Mouse (Mus musculus): ENCODE measurements around the gene Espnl. TPM values are rescaled to one million over a fixed set of nuclear protein-coding genes. Genes with fewer than 3 reads are reported as not detected.

The Espnl gene
- total and polyA plus RNA-seq, 3 experiments: 7.0 to 11.2 (median 9.8) TPM

DNA sequence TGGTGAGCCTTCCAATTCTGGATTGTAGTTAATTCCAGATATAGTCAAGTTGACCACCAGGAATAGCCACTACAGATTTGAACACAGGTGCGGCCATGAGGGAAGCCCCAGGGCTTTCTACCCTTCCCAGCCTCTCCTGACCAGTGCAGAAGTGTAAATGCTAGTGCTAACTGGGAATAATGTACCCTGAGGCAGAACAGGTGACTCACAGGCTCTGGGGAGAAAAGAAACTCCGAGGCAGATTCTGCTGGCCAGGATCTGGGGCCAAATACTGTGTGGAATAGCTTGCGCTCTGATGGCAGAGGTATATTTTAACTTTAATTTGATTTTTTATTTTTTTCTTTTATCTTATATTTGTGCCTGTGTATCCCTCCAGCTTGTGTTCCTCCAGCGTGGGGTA lies 17.3 kb upstream of the Espnl start:
- dilution Hi-C loops (cut with MboI; ENCODE audit: extremely low pct_ligation_motif_present, extremely low pct_unique_long_range_greater_than_20kb, low sequenced_read_pairs) (no loop called here), in situ Hi-C loops (cut with MboI; ENCODE audit: low pct_ligation_motif_present, low pct_unique_long_range_greater_than_20kb, low sequenced_read_pairs) (no loop called here)
- 0 out of 2 replicates have a peak, but pooled peaks cover 5% of the 10 kb centered on the region for H3K79me2 ChIP-seq (replicated peaks; ENCODE audit: control insufficient read depth, extremely low read depth, insufficient read depth, poor library complexity, severe bottlenecking)
- no peak for TF ChIP-seq SIN3A (IDR thresholded peaks at IDR 0.05; ENCODE audit: low read length)
- H3K36me3 ChIP-seq (replicated peaks in 1 of 2; ENCODE audit: control insufficient read depth in 1 of 2, insufficient read depth in 1 of 2, low read length in 1 of 2): peaks cover 69 to 85% of the 10 kb centered on the region in 2 experiments
- no peak overlapping the region for H3K9ac ChIP-seq (ENCODE audit: insufficient read depth, low read depth)
- no peak overlapping the region for H3K4me2 ChIP-seq (ENCODE audit: insufficient read depth, low read depth, poor library complexity, severe bottlenecking)
- no peaks in the 10 kb centered on the region for H3K9me3 ChIP-seq (replicated peaks; ENCODE audit: low read length)
- no peak for DNase-seq (ENCODE audit: extremely low read depth)
- no peak overlapping the region for H3K27ac ChIP-seq (ENCODE audit: insufficient read depth, low read depth)
- H3K4me1 ChIP-seq (ENCODE audit: control insufficient read depth in 1 of 2, insufficient read depth in 2 of 2): peaks cover 5 to 28% of the 10 kb centered on the region in 2 experiments
- H3K4me3 ChIP-seq (replicated peaks in 1 of 3; ENCODE audit: low read depth in 2 of 3, low read length in 2 of 3, poor library complexity in 1 of 3): no peak overlapping the region
- H3K27me3 ChIP-seq (replicated peaks): no peaks in the 10 kb centered on the region

DNA sequence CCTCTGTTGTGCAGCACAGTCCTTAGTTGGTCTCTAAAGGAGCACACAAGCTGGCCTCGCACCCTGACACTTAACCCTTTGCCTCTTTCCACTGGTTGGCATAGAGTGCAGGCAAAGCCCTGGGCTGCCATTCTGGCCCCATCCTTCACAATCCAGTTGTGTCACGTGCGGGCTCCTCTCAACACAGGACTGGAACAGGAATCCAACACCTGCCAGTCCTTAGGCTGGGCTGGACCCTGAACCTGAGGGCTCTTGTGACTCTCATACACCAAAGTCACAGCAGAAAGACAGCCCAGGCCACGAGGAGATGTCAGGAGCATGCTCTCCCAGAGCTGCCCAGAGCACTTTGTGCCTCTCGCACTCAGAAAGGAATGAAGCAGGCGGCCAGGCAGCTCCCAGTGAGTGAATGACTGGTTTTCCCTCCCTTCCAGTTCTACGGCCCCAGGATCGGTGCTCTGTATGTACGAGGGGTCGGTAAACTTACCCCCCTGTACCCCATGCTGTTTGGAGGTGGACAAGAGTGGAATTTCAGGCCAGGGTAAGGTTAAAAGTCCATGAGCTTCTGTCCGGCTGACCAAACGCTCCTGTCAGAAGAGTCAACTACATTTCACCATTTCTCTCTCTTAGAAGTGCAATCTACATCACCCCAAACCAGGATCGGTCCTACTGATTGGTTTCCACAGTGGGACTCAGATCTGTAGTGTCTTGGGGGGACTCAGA lies 12.3 kb upstream of the Espnl start:
- H3K9me3 ChIP-seq (replicated peaks; ENCODE audit: low read length): no peaks in the 10 kb centered on the region
- in situ Hi-C loops (cut with MboI; ENCODE audit: low pct_ligation_motif_present, low pct_unique_long_range_greater_than_20kb, low sequenced_read_pairs) (no loop called here), dilution Hi-C loops (cut with MboI; ENCODE audit: extremely low pct_ligation_motif_present, extremely low pct_unique_long_range_greater_than_20kb, low sequenced_read_pairs) (no loop called here)
- H3K36me3 ChIP-seq (replicated peaks in 1 of 2; ENCODE audit: control insufficient read depth in 1 of 2, insufficient read depth in 1 of 2, low read length in 1 of 2): peaks cover 60 to 92% of the 10 kb centered on the region in 2 experiments
- no peak for TF ChIP-seq SIN3A (IDR thresholded peaks at IDR 0.05; ENCODE audit: low read length)
- TF ChIP-seq E2F4 (IDR thresholded peaks at IDR 0.05; ENCODE audit: insufficient replicate concordance, low read depth, low read length): no peak
- TF ChIP-seq TCF12 (IDR thresholded peaks at IDR 0.05; ENCODE audit: low read depth, low read length): no peak
- H3K4me3 ChIP-seq (replicated peaks in 1 of 3; ENCODE audit: low read depth in 2 of 3, low read length in 2 of 3, poor library complexity in 1 of 3): no peak overlapping the region
- H3K27ac ChIP-seq (ENCODE audit: insufficient read depth, low read depth): no peak overlapping the region
- DNase-seq (ENCODE audit: extremely low read depth): no peak
- H3K9ac ChIP-seq (ENCODE audit: insufficient read depth, low read depth): no peak overlapping the region
- no peak overlapping the region for H3K4me2 ChIP-seq (ENCODE audit: insufficient read depth, low read depth, poor library complexity, severe bottlenecking)
- peaks cover 3 to 31% of the 10 kb centered on the region in 2 experiments for H3K4me1 ChIP-seq (ENCODE audit: control insufficient read depth in 1 of 2, insufficient read depth in 2 of 2)
- H3K27me3 ChIP-seq (replicated peaks): no peaks in the 10 kb centered on the region
- no peaks in the 10 kb centered on the region for H3K79me2 ChIP-seq (replicated peaks; ENCODE audit: control insufficient read depth, extremely low read depth, insufficient read depth, poor library complexity, severe bottlenecking)

DNA sequence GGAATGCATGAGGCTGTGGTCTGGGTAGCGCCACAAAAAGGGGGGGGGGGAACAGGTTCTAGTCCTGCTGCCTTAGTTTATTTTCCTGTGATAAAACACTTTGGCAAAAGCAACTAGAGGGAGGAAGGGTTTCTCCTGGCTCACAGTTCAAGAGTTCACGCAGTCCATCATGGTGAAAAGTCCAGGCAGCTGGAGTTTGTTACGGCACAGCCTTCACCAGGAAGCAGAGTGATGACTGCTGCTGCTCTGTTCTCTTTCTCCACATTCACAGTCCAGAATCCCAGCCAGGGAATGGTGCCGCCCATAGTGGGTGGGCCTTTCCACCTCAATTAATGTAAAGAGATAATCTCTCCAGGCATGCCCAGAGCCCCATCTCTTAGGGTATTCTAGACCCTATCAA lies 9.6 kb upstream of the Espnl start:
- Histone ChIP-seq H3K9ac (ENCODE audit: insufficient read depth, low read depth) (no peak overlapping the region), H3K4me1 (ENCODE audit: control insufficient read depth in 1 of 2, insufficient read depth in 2 of 2) (peaks cover 3 to 31% of the 10 kb centered on the region in 2 experiments), H3K36me3 (replicated peaks in 1 of 2; ENCODE audit: control insufficient read depth in 1 of 2, insufficient read depth in 1 of 2, low read length in 1 of 2) (peaks cover 53 to 93% of the 10 kb centered on the region in 2 experiments), H3K4me2 (ENCODE audit: insufficient read depth, low read depth, poor library complexity, severe bottlenecking) (no peak overlapping the region), H3K4me3 (replicated peaks in 1 of 3; ENCODE audit: low read depth in 2 of 3, low read length in 2 of 3, poor library complexity in 1 of 3) (no peak overlapping the region), H3K79me2 (replicated peaks; ENCODE audit: control insufficient read depth, extremely low read depth, insufficient read depth, poor library complexity, severe bottlenecking) (no peaks in the 10 kb centered on the region), H3K27me3 (replicated peaks) (no peaks in the 10 kb centered on the region), H3K27ac (ENCODE audit: insufficient read depth, low read depth) (0 out of 2 replicates have a peak overlapping the region, but pooled peaks have one; percentile 21), H3K9me3 (replicated peaks; ENCODE audit: low read length) (no peaks in the 10 kb centered on the region)
- TF ChIP-seq BHLHE40 (IDR thresholded peaks at IDR 0.05; ENCODE audit: low read depth, low read length) (no peak), RCOR1 (conservative IDR thresholded peaks at IDR 0.05; ENCODE audit: low read depth, low read length) (no peak), JUN (IDR thresholded peaks at IDR 0.05; ENCODE audit: insufficient read depth, low read depth, low read length) (no peak), POLR2A (IDR thresholded peaks at IDR 0.05; ENCODE audit: low read depth, low read length) (no peak), USF2 (conservative IDR thresholded peaks at IDR 0.05; ENCODE audit: low read depth, low read length) (no peak), MXI1 (IDR thresholded peaks at IDR 0.05; ENCODE audit: low read depth, low read length) (no peak), ZMIZ1 (IDR thresholded peaks at IDR 0.05; ENCODE audit: low read depth, low read length) (no peak), KAT2A (IDR thresholded peaks at IDR 0.05; ENCODE audit: insufficient replicate concordance, low read length) (no peak), TCF12 (IDR thresholded peaks at IDR 0.05; ENCODE audit: low read depth, low read length) (no peak)
- dilution Hi-C loops (cut with MboI; ENCODE audit: extremely low pct_ligation_motif_present, extremely low pct_unique_long_range_greater_than_20kb, low sequenced_read_pairs): no loop called here
- DNase-seq (ENCODE audit: extremely low read depth): no peak
- in situ Hi-C loops (cut with MboI; ENCODE audit: low pct_ligation_motif_present, low pct_unique_long_range_greater_than_20kb, low sequenced_read_pairs): no loop called here

Data from CH12.LX (cell line).